Mouse (Mus musculus) testis, adult 2 months (tissue): ENCODE data around the gene Gp1bb. TPM values are rescaled to one million over a fixed set of nuclear protein-coding genes. Genes with fewer than 3 reads are reported as not detected.

Experiments
- H3K27ac ChIP-seq: fragments of 200-500 bp; 2 replicates; pipeline ENCODE4 v1.5.1; 2012; ENCODE audit warnings: low read depth, low read length; ENCODE audit not compliant: control insufficient read depth, insufficient read depth
- H3K27me3 ChIP-seq: fragments of 200-500 bp; 2 replicates; pipeline ENCODE4 v1.6.1; 2012; ENCODE audit warnings: mild to moderate bottlenecking, low read length, moderate library complexity; ENCODE audit not compliant: control insufficient read depth, insufficient read depth
- H3K36me3 ChIP-seq: fragments of 200-500 bp; 2 replicates; pipeline ENCODE4 v1.6.1; 2012; ENCODE audit warnings: mild to moderate bottlenecking, low read length; ENCODE audit not compliant: control insufficient read depth, insufficient read depth
- H3K4me1 ChIP-seq: fragments of 200-500 bp; 2 replicates; pipeline ENCODE4 v1.6.1; 2012; ENCODE audit warnings: low read length; ENCODE audit not compliant: control insufficient read depth, insufficient read depth
- H3K4me3 ChIP-seq: fragments of 200-500 bp; 2 replicates; pipeline ENCODE4 v1.5.1; 2012; ENCODE audit warnings: low read depth, mild to moderate bottlenecking, low read length, moderate library complexity, mixed read lengths; ENCODE audit not compliant: control insufficient read depth
- CTCF ChIP-seq: fragments of 200-500 bp; IDR thresholded peaks from 2 replicates; pipeline ENCODE4 v1.5.1; 2012; ENCODE audit warnings: low read depth, mild to moderate bottlenecking, inconsistent platforms, low read length, moderate library complexity; ENCODE audit not compliant: control insufficient read depth, insufficient read depth, insufficient replicate concordance
- POLR2A ChIP-seq: fragments of 200-500 bp; IDR thresholded peaks from 2 replicates; pipeline ENCODE4 v1.6.1; 2012; ENCODE audit warnings: low read depth, mild to moderate bottlenecking, inconsistent platforms, low read length, moderate library complexity; ENCODE audit not compliant: control insufficient read depth
- polyA plus RNA-seq: library from polyadenylated mRNA; depleted of rRNA; stranded (reverse); fragments of >200 nt; gene quantifications from 2 replicates; pipeline ENCODE4 v1.2.3, GENCODE M21; 2012

Gene Gp1bb
- polyA plus RNA-seq, 1 experiment = 10.9 TPM

DNA sequence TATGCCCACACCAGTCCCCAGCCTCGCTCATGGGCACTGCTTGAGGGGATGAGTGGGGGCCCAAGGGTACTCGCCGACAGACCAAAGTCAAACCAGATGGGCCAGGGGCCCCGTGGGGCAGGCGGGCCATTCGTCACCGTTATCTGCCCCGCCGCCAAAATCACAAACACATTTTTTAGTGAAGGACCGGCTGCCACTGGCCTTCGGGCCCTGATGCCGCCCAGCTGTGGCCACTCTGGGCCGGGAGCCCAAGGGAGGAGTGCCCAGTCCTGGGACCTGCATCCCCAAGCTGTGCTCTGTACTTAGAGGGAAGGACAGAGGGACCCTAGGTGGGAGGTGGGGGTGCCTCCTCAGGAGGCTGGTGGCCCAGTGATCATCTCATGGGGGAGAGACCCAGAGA is 10.5 kb downstream of the Gp1bb start:
- Histone ChIP-seq H3K36me3 (no peaks in the 10 kb centered on the region), H3K27ac (no peak overlapping the region), H3K4me1 (peaks cover 5% of the 10 kb centered on the region), H3K27me3 (no peaks in the 10 kb centered on the region), H3K4me3 (no peak overlapping the region)
- no peak for TF ChIP-seq POLR2A
- no peak for TF ChIP-seq CTCF

- no peaks in the 10 kb centered on the region for H3K27me3 ChIP-seq
- no peak overlapping the region for H3K4me3 ChIP-seq
- TF ChIP-seq POLR2A (no peak), CTCF (no peak)
- H3K36me3 ChIP-seq = no peaks in the 10 kb centered on the region
- H3K4me1 ChIP-seq = peaks cover 5% of the 10 kb centered on the region
- H3K27ac ChIP-seq = no peak overlapping the region
Measured at GRCm38 (mm10) chr16:18609099-18609498, 13.1 kb downstream of the Gp1bb start.

GRCm38 (mm10) chr16:18608226-18608625 is 14.0 kb downstream of the Gp1bb start:
- Histone ChIP-seq H3K27ac (no peak overlapping the region), H3K4me1 (peaks cover 5% of the 10 kb centered on the region), H3K27me3 (no peaks in the 10 kb centered on the region), H3K36me3 (no peaks in the 10 kb centered on the region), H3K4me3 (no peak overlapping the region)
- TF ChIP-seq CTCF = no peak
- no peak for TF ChIP-seq POLR2A

DNA sequence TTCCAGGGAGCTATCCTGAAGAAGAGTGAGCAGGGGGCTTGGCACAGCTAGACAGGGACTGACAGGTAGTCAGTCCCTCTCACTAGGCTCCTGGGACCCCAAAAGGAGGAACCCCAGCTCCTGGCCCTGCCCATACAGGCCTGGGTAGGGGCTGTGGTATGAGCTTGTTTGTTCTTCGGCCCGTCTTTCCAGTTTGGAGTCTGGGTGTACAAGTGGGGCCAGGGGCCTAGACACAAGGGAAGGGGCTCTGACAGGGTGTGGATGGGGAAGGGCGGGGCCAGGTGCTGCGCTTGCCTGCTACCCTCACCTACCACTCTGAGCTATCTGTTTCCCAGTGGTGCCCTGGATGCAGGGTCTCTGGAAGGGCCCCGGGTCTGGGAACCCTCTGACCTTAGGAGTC is 16.5 kb downstream of the Gp1bb start:
- Histone ChIP-seq H3K36me3 (no peaks in the 10 kb centered on the region), H3K27me3 (no peaks in the 10 kb centered on the region), H3K27ac (no peak overlapping the region), H3K4me1 (peaks cover 5% of the 10 kb centered on the region), H3K4me3 (no peak overlapping the region)
- TF ChIP-seq CTCF (no peak), POLR2A (no peak)

DNA sequence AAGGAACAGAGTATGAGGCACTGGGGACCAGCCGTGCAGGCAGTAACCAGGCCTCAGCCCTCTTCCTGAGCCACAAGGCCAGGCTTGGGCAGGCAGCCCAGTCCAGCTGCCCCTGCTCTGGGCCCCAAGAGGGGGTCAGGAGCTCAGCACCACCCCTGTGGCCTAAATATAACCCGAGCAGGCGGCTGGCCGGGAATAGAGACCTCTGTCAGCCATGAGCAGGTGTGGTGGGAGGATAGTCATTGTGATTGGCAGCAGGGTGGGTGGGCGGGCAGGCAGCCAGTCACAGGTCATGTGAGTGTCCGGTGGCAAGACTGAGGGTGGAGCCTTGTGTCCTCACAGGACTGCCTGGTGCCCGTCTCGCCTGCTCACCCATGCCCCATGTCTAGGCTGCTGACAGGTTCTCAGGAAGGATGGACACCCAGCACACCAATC is 17.9 kb downstream of the Gp1bb start:
- Histone ChIP-seq H3K27me3 (no peaks in the 10 kb centered on the region), H3K27ac (no peak overlapping the region), H3K4me3 (no peak overlapping the region), H3K4me1 (peaks cover 5% of the 10 kb centered on the region), H3K36me3 (no peaks in the 10 kb centered on the region)
- no peak for TF ChIP-seq POLR2A
- no peak for TF ChIP-seq CTCF

GRCm38 (mm10) chr16:18601447-18601846 is 20.8 kb downstream of the Gp1bb start:
- Histone ChIP-seq H3K27ac (no peak overlapping the region), H3K4me3 (no peak overlapping the region), H3K4me1 (no peaks in the 10 kb centered on the region), H3K27me3 (no peaks in the 10 kb centered on the region), H3K36me3 (no peaks in the 10 kb centered on the region)
- no peak for TF ChIP-seq POLR2A
- no peak for TF ChIP-seq CTCF

GRCm38 (mm10) chr16:18598006-18598405 is 24.2 kb downstream of the Gp1bb start:
- H3K27ac ChIP-seq = no peak overlapping the region
- H3K4me3 ChIP-seq = no peak overlapping the region
- TF ChIP-seq POLR2A = no peak
- TF ChIP-seq CTCF = no peak
- no peaks in the 10 kb centered on the region for H3K36me3 ChIP-seq
- no peaks in the 10 kb centered on the region for H3K27me3 ChIP-seq
- peaks cover 2% of the 10 kb centered on the region; the same call in 1 of the 2 replicates for H3K4me1 ChIP-seq

GRCm38 (mm10) chr16:18596255-18596654 is 25.9 kb downstream of the Gp1bb start:
- H3K36me3 ChIP-seq = no peaks in the 10 kb centered on the region
- peaks cover 10% of the 10 kb centered on the region for H3K4me1 ChIP-seq
- H3K27ac ChIP-seq = no peak overlapping the region
- H3K4me3 ChIP-seq = no peak overlapping the region
- TF ChIP-seq CTCF (no peak), POLR2A (no peak)
- H3K27me3 ChIP-seq = no peaks in the 10 kb centered on the region
